Mouse (Mus musculus): Measurements from ENCODE around the gene Gm28038.

- TF ChIP-seq CTCF (IDR thresholded peaks at IDR 0.05; ENCODE audit: low read depth) (no peak), EP300 (optimal IDR thresholded peaks at IDR 0.05) (no peak)
These were observed 38.3 kb upstream of the Gm28038 start for GRCm38 (mm10) chr2:30242509-30242908.
